In the genomic region with DNA sequence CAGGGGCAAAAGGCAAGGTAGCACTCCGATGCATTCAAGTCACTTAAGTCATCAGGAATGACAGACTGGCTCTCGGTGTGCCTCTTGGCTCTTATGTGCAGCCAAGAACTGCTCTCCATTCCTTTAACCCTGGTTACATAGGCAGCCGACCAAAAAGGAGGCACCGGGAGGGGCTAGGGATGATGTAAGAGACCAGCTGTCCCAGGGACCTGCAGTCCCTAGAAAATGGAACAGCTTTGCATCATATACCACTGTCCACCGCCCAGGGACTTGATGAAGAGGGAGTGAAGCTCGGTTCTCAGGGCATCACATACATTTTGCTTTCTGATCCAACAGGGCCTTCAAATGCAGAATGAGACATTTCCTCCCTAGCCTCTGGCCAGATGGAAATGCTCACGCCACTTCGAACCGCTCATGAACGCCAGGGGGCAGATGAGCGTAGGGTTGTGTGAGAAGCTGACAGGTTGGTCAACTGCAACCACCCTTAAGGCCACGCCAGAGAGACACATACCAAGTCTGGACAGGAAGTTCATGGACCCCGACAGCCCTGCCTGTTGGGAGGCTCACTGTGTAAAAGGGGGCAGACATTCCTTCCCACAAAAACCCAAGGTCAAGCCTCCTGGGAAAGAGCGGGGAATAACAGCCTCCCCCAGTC, we compare ENCODE assay signal across 8 mouse cellular contexts. TPM values are rescaled to one million over a fixed set of nuclear protein-coding genes. Genes with fewer than 3 reads are reported as not detected.
A peak's percentile ranks its signal among the peaks of the same experiment; 100 is the strongest.
DNase-seq lines count a peak whose midpoint lies in the region; ATAC-seq and TF ChIP-seq lines count a peak whose summit lies in the region.

No protein-coding gene starts in this region.

- TF ChIP-seq POLR2A in liver, adult 2 months (IDR thresholded peaks at IDR 0.05; ENCODE audit: extremely low read depth, insufficient read depth, low read length) = no peak
- no peak for TF ChIP-seq POLR2A in myocyte (IDR thresholded peaks at IDR 0.05; ENCODE audit: insufficient read length, low read depth)

- peaks cover 24% of the 10 kb centered on the region for H3K4me1 ChIP-seq in embryonic facial prominence, embryonic 10.5 days
- H3K4me1 ChIP-seq in kidney, embryonic 14.5 days (ENCODE audit: control insufficient read depth, insufficient read depth, low read length) = peaks cover 11% of the 10 kb centered on the region
- H3K4me1 ChIP-seq in liver, adult 2 months (ENCODE audit: control insufficient read depth, insufficient read depth, low read length) = no peaks in the 10 kb centered on the region

- ATAC-seq in kidney, embryonic 14.5 days (ENCODE audit: low FRiP score, low TSS enrichment) = peak; percentile 85

- WGBS in embryonic facial prominence, embryonic 10.5 days = 24% methylated on average over 14 of the region's 14 CpGs
- WGBS in kidney, embryonic 14.5 days = 16% methylated on average over 14 of the region's 14 CpGs
- WGBS in liver, adult 2 months = 29% methylated on average over 14 of the region's 14 CpGs

- H3K27ac ChIP-seq in embryonic facial prominence, embryonic 10.5 days (replicated peaks) = no peak overlapping the region; the same call in 1 of the 2 replicates
- H3K27ac ChIP-seq in kidney, embryonic 14.5 days (ENCODE audit: low read depth, low read length) = peak overlapping the region; percentile 78; the same call in 1 of the 2 replicates
- no peak overlapping the region for H3K27ac ChIP-seq in liver, adult 2 months (replicated peaks; ENCODE audit: insufficient read depth, low read depth, low read length)

- no peaks in the 10 kb centered on the region for H3K9me3 ChIP-seq in embryonic facial prominence, embryonic 10.5 days
- H3K9me3 ChIP-seq in kidney, embryonic 14.5 days (ENCODE audit: control insufficient read depth, low read length) = no peaks in the 10 kb centered on the region

- H3K4me2 ChIP-seq in kidney, embryonic 14.5 days (replicated peaks; ENCODE audit: low read depth, low read length) = 0 out of 2 replicates have a peak overlapping the region, but pooled peaks have one; percentile 10
- H3K4me2 ChIP-seq in myocyte (ENCODE audit: low read depth) = peak overlapping the region; percentile 46

- H3K4me3 ChIP-seq in embryonic facial prominence, embryonic 10.5 days = no peak overlapping the region
- no peak overlapping the region for H3K4me3 ChIP-seq in kidney, embryonic 14.5 days (ENCODE audit: low read length)
- no peak overlapping the region for H3K4me3 ChIP-seq in liver, adult 2 months (ENCODE audit: insufficient read depth, low read depth, low read length)
- H3K4me3 ChIP-seq in myocyte = no peak overlapping the region

- peak; percentile 90 for TF ChIP-seq CTCF in liver, adult 2 months (IDR thresholded peaks at IDR 0.05; ENCODE audit: low read depth, low read length)

- peaks cover 38% of the 10 kb centered on the region for H3K27me3 ChIP-seq in embryonic facial prominence, embryonic 10.5 days (replicated peaks; ENCODE audit: low read depth, poor library complexity, severe bottlenecking)
- H3K27me3 ChIP-seq in kidney, embryonic 14.5 days (ENCODE audit: control insufficient read depth, insufficient read depth, low read length) = no peaks in the 10 kb centered on the region
- no peaks in the 10 kb centered on the region for H3K27me3 ChIP-seq in liver, adult 2 months (ENCODE audit: control insufficient read depth, insufficient read depth, low read length)
- H3K27me3 ChIP-seq in myocyte (ENCODE audit: control insufficient read depth, insufficient read depth, insufficient read length) = no peaks in the 10 kb centered on the region
- no peaks in the 10 kb centered on the region for H3K27me3 ChIP-seq in splenic B cell, adult 2 months (ENCODE audit: control insufficient read depth, insufficient read depth, low read length, poor library complexity, severe bottlenecking)

- H3ac ChIP-seq in myocyte (ENCODE audit: control insufficient read depth, insufficient read length) = no peak overlapping the region

- no peak overlapping the region for H3K9ac ChIP-seq in kidney, embryonic 14.5 days (ENCODE audit: low read depth, low read length)
- no peak overlapping the region for H3K9ac ChIP-seq in liver, adult 2 months (ENCODE audit: low read depth, low read length)

- peak; percentile 42 to 65 for DNase-seq in spleen, adult 18-20 months
- DNase-seq in spleen, adult 12 weeks (ENCODE audit: low spot score) = no peak
- DNase-seq in embryonic facial prominence, embryonic 10.5 days (ENCODE audit: low spot score) = peak; percentile 77
- peak; percentile 76 to 87 for DNase-seq in heart, adult 9 months (ENCODE audit: low spot score in 2 of 2)
- DNase-seq in liver, adult 2 months (ENCODE audit: extremely low read depth, low read depth, low spot score) = peak; percentile 47
- DNase-seq in splenic B cell, adult 2 months (ENCODE audit: low read depth, low spot score) = peak; percentile 66

- no peaks in the 10 kb centered on the region for H3K79me2 ChIP-seq in liver, adult 2 months (ENCODE audit: control insufficient read depth, insufficient read depth, low read length)
- no peaks in the 10 kb centered on the region for H3K79me2 ChIP-seq in myocyte (ENCODE audit: control insufficient read depth, insufficient read depth)

- H3K36me3 ChIP-seq in embryonic facial prominence, embryonic 10.5 days (replicated peaks) = no peaks in the 10 kb centered on the region
- H3K36me3 ChIP-seq in kidney, embryonic 14.5 days (ENCODE audit: control insufficient read depth, insufficient read depth, low read length) = no peaks in the 10 kb centered on the region; the same call in 1 of the 2 replicates
- H3K36me3 ChIP-seq in liver, adult 2 months (ENCODE audit: control insufficient read depth, insufficient read depth, low read length) = no peaks in the 10 kb centered on the region
- no peaks in the 10 kb centered on the region for H3K36me3 ChIP-seq in myocyte (ENCODE audit: control insufficient read depth, insufficient read depth)
- H3K36me3 ChIP-seq in splenic B cell, adult 2 months (ENCODE audit: control insufficient read depth, insufficient read depth, low read length, poor library complexity, severe bottlenecking) = no peaks in the 10 kb centered on the region

TF ChIP-seq in myocyte, 11 proteins besides CTCF, POLR2A, EP300 and RAD21:
- TF ChIP-seq REST (IDR thresholded peaks at IDR 0.05; ENCODE audit: insufficient read depth, insufficient read length) = no peak
- no peak for TF ChIP-seq TCF3 (IDR thresholded peaks at IDR 0.05; ENCODE audit: insufficient read length, low read depth)
- TF ChIP-seq TCF12 (IDR thresholded peaks at IDR 0.05; ENCODE audit: insufficient read depth, poor library complexity, severe bottlenecking) = peak; percentile 11
- TF ChIP-seq POLR2AphosphoS2 (IDR thresholded peaks at IDR 0.05; ENCODE audit: insufficient read length, low read depth) = no peak
- TF ChIP-seq USF1 (IDR thresholded peaks at IDR 0.05; ENCODE audit: low read depth) = no peak
- peak in 2 of 3 experiments; percentile 2 to 60 for TF ChIP-seq MYOG (IDR thresholded peaks at IDR 0.05; ENCODE audit: control insufficient read depth in 1 of 3, insufficient read depth in 1 of 3, insufficient read length in 2 of 3, low read depth in 2 of 3)
- peak; percentile 71 for TF ChIP-seq CEBPB (IDR thresholded peaks at IDR 0.05; ENCODE audit: insufficient read depth, poor library complexity, severe bottlenecking)
- TF ChIP-seq MYOD1 (IDR thresholded peaks at IDR 0.05; ENCODE audit: control insufficient read depth in 1 of 3, insufficient read length in 2 of 3, low read depth in 2 of 3) = peak in 2 of 3 experiments; percentile 16 to 54

RNA-seq across cellular contexts. Expression of gene Myrf, which starts 25.8 kb away (rescaled TPM):
- polyA plus RNA-seq in embryonic facial prominence, embryonic 10.5 days (2016; fragmentation: Nextera tagmentation; extraction: Ambion mirVana) = 4.2 TPM in 2 replicates
- polyA plus RNA-seq in kidney, embryonic 14.5 days (2014; fragmentation: Nextera tagmentation; extraction: Ambion mirVana) = 3.9 and 6.4 TPM in 2 replicates
- 3.0 and 5.3 TPM in 2 replicates for total RNA-seq in liver, adult 2 months (2014; rRNA removed)
- polyA plus RNA-seq in liver, adult 2 months (2012; rRNA removed) = 23.4 and 31.4 TPM in 2 replicates
- polyA plus RNA-seq in myocyte (2012; fragmentation: generic; extraction: Trizol) = 1.5 TPM

RNA-seq across cellular contexts. Expression of gene Dagla, which starts 38.4 kb away (rescaled TPM):
- 2.2 and 2.4 TPM in 2 replicates for polyA plus RNA-seq in embryonic facial prominence, embryonic 10.5 days (2016; fragmentation: Nextera tagmentation; extraction: Ambion mirVana)
- polyA plus RNA-seq in kidney, embryonic 14.5 days (2014; fragmentation: Nextera tagmentation; extraction: Ambion mirVana) = 2.2 and 3.0 TPM in 2 replicates
- 0.18 and 0.40 TPM in 2 replicates for total RNA-seq in liver, adult 2 months (2014; rRNA removed)
- 0.63 and 0.93 TPM in 2 replicates for polyA plus RNA-seq in liver, adult 2 months (2012; rRNA removed)
- 9.6 TPM for polyA plus RNA-seq in myocyte (2012; fragmentation: generic; extraction: Trizol)
